Mouse (Mus musculus): ENCODE measurements at regions not wholly inside any gene's neighbourhood (a gene's known extent, or its start where the extent isn't known, plus 50 kb on each side); places are given as distances from the start of the nearest gene placed in this dataset.

DNA sequence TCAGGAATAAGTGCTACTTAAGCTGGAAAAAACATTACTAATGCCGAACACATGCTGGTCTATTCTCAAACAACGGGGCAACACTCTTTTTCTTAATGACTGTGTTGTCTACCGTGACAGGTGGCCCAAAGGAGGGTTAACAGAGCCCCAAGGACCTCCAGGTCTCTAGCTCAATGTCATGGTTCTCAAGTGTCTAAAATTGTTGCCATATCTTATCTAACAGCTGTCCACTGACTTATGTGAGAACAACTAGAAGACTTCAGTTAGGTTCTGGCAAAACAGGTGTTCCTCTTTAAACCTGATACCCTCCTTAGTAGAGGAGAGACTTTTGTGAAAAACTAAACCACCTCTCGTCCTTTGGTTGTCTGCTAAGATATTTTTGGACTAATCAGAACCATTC, 257.4 kb upstream of the Tbl1xr1 start:
- no peak for DNase-seq (ENCODE audit: low spot score in 2 of 2)

GRCm38 (mm10) chr3:21820051-21820598, 256.3 kb upstream of the Tbl1xr1 start:
- DNase-seq (ENCODE audit: low spot score in 2 of 2): no peak

GRCm38 (mm10) chr3:21822675-21823074, 253.8 kb upstream of the Tbl1xr1 start:
- no peak for DNase-seq (ENCODE audit: low spot score in 2 of 2)

DNA sequence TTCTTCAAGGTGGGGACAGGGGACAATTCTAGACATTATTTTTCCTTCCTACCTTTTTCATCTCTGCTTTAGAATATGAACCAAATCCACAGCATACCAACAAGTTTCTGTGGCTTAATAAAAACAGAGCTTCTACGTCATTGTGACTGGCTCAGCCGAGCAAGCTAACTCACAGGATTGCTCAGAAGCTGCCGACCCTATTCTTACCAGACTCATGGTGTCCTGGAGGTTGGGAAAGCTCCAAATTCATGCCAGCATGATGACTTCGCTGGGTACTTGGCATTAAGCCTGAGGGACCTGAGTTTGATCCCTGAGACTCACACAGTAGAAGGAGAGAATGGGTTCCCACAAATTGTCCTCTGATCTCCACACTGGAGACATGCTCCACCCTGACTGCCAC, 253.1 kb upstream of the Tbl1xr1 start:
- DNase-seq (ENCODE audit: low spot score in 2 of 2): no peak

DNA sequence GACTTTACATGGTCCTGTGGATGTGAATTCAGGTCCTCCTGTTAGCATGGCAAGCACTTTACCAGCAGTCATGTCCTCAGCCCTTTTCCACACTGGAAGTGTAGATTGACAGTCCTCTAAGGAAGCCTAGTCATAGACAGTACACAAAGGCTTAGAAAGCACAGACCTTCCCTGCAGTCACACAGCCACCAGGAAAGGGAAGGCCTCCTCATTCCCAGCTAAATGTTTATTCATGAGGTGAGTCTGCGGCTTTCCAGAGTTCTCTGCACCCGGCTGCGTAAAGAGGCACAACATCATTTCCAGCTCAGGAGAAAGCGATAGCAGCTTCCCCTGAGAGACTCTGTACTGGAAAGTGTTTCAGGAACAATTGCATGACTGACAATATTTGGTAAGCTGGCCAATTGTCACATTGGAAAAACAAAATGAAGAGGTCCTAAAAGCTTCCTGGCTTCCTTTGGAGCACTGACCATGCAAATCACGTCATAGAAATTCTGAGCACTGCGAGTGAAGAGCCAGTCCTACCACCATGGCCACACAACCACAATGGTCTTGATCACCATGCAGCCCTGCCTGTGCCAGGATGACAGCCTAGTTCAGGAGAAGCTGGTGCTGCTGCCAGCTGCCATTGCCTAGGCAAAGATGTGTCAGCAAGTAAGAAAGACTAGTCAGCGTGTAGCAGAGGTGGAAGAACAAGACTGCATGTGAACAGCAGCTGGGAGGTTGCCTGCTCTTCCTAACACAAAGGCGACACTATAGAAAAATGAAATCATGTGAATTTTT, 252.2 kb upstream of the Tbl1xr1 start:
- no peak for DNase-seq (ENCODE audit: low spot score in 2 of 2)

GRCm38 (mm10) chr3:21824913-21825610, 251.4 kb upstream of the Tbl1xr1 start:
- DNase-seq (ENCODE audit: low spot score in 2 of 2): no peak

GRCm38 (mm10) chr3:21827656-21828055, 248.8 kb upstream of the Tbl1xr1 start:
- no peak for DNase-seq (ENCODE audit: low spot score in 2 of 2)

DNA sequence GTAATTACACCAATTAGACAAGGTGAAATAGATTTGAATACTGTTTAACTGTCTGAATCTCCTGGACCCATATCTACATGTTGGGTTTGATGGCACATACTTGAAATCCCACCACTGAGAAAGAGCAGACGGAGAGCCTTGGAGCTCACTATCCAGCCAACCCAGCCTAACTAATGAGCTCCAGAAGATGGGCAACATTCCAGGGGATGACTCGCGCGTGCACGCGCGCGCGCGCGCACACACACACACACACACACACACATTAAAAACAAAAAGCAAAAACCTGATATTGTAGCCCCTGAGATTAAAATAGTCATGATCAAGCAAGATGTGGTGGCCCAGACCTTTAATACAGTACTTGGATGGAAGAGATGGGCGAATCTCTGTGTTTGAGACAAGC, 243.3 kb upstream of the Tbl1xr1 start:
- DNase-seq (ENCODE audit: low spot score in 2 of 2): no peak

DNA sequence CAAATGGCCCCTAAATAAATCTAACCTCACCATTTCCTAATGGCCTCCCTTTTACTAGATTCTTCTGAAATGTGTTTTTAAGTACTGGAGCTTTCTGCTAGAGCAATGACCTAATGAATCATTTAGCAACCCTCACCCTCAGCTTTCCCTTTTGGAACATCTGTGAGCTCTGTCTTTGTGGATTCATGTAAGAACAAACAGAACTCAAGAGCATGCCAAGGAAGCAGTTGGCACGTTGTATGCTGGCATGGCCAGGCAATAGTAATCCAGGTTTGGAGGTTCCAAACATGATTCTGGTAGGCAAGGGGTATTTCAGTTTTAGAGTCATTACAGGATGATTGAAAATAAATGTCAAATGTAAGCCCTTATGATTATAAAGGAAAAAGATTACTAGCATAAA, 240.9 kb upstream of the Tbl1xr1 start:
- DNase-seq (ENCODE audit: low spot score in 2 of 2): no peak

DNA sequence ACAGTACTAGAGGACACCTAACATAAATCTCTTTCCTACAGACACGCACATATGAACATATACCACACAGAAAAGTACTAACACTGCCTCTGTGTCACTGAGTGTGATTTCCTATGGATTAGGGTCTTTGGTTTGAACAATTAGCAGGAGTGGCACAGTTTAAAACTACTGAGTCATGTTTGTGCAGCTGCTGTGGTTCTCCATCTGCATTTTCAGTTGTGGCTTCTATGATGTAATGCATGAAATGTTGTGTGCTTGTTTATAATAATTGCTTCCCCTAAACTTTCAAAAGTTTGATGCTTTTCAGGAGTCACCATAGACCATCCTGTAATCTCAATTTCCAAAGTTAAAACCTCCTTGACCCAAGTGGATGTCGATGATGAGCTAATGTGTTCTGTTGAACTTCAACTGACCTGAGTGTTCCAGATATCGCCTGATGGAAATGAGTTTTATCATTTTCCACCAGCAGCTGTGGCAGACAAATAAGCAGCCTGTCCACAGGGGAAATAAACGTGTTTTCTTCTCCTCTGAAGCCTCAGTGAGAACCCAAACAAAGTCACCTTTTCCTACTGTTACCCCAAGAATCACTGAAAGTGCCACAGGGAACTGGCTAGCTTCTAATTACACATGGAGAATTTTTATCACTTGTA, 239.0 kb upstream of the Tbl1xr1 start:
- DNase-seq (ENCODE audit: low spot score in 2 of 2): no peak

GRCm38 (mm10) chr3:21840751-21841488, 235.5 kb upstream of the Tbl1xr1 start:
- DNase-seq (ENCODE audit: low spot score in 2 of 2): no peak

DNA sequence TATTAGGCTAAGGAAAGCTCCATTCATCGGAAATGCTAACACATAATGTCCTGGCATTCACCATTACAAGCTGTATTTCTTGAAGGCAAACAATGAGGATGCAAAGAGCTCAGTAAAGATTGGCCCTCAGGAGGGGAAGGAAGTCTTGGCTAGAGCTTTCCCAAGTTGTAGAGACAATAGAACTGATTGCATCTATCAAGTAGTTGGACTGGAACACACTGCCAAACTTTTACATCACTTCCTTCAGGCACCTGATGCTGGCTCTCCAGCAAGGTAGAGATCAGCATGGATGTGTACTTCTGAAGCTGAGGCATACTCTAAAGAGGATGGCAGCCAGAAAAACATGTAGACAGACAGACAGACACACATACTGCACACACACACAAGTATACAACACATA, 234.9 kb upstream of the Tbl1xr1 start:
- DNase-seq (ENCODE audit: low spot score in 2 of 2): no peak

GRCm38 (mm10) chr3:21842545-21843291, 233.7 kb upstream of the Tbl1xr1 start:
- DNase-seq (ENCODE audit: low spot score in 2 of 2): no peak

DNA sequence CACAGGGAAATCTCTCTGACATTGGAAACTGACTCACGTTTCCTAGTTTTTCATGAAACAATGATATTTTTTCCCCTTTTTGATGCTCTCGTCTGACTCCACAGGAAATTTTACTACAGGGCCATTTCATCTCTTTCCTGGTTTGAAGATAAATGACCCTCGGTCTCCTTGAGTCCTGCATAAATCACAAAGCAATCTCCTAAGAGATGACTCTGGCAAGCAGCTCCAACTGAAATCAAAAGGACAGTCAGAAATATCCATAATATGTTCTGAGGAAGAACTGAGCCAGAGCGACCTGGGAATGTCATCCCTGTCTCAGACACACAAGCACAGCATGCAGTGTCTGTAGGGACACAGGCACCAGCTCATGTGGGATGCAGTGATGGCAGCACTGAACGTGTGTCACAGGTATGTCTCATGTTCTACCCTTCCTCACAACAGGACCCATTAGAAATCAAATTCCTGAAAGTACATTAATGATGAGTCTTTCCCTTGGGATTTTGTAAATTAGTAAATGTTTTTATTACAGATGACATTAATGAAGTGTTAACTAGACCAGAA, 233.1 kb upstream of the Tbl1xr1 start:
- no peak for DNase-seq (ENCODE audit: low spot score in 2 of 2)

DNA sequence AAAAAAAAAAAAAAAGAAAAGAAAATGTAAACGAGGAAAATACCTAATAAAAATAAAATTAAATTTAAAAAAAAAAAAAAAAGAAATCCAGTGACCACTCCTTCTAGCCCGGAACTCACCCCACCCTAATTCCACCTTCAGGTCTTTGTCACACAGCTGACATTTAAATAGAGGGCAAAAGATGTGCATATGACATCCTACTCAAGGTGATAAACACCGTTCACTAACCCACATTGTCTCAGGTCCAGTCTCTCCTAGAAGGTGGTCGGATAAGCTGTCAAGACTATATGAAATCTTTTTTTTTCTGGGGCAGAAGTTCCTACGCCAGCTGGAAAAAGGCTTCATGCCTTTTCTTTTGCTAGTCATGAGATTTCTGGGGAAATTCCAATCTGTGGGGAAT, 226.6 kb upstream of the Tbl1xr1 start:
- DNase-seq (ENCODE audit: low spot score in 2 of 2): no peak

DNA sequence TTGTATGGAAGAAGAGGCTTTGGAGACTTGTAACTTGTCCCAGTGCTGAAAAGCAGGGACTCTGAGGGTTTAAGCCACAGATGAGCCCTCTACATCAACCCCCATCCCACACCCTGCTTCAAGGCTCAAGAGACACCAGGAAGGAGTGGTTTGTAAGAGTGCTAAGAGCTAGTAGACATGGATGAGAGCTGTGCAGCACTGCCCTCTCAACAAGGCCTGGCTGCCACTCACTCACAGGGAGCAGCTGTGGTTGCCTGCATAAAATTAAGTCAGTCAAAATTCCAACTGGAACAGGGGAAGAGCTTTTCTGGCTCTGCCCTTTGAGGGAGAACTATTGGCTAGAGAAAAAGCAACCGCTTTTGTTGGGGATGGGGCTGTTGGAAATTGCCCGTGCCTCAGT, 225.5 kb upstream of the Tbl1xr1 start:
- DNase-seq (ENCODE audit: low spot score in 2 of 2): no peak

GRCm38 (mm10) chr3:21854340-21854739, 222.1 kb upstream of the Tbl1xr1 start:
- no peak for DNase-seq (ENCODE audit: low spot score in 2 of 2)

DNA sequence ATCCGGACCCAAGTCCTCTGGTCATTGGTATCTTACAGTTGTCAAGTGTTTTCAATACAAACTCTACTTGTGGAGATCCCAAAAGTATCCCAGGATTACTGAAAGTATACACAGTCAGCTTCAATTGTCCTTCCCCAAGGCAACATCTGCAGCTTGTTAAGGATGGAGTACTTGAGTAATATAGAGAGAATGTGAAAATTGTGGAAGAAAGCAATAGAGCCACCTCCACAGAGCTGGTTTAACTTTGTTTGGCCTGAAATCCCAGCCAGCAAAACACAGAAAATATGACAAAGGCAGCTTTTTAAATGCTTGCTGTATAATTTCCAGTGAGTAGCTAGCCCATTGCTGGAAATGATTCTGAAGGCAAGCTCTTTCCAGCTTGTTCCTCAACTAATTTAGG, 217.0 kb upstream of the Tbl1xr1 start:
- DNase-seq (ENCODE audit: low spot score in 2 of 2): no peak

GRCm38 (mm10) chr3:21860915-21861635, 215.4 kb upstream of the Tbl1xr1 start:
- DNase-seq (ENCODE audit: low spot score in 2 of 2): no peak

DNA sequence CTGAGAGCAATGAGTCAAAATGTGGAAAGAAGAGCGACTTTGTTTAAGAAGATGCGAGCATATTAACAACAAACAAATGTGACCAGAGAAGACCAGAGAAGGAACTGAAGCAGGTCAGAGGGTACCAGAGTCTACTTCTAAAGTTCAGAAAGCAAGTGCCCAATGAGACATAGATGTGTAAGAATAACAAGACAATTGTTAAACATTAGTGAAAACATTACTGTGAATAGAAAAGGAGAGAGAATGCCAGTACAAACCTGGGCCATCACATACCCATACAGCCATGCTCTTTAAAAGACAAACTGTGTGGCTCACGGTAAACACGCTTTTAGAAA, 214.8 kb upstream of the Tbl1xr1 start:
- DNase-seq (ENCODE audit: low spot score in 2 of 2): no peak
